In the genomic region with DNA sequence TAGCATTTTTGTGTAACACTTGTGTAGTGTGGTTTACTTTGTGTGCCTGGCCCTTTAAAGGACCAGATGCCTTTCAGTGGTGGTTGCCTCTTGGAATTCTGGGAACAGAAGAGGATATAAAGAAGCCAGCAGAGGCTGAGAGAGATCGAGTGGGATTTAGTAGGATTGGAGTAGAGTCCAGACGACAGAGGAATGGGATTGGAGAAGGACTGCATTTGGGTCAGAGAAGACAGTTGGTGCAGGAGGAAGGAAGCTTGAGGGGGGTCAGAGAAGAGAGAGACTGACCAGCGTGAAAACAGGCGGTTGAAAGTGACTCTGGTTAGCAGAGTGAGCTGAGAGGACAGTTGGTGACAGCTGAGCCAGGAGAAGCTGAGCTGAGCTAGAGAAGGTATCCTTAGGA, we compare ENCODE assay signal across 10 mouse cellular contexts.
DNase-seq lines count a peak whose midpoint lies in the region; ATAC-seq and TF ChIP-seq lines count a peak whose summit lies in the region.
"Had no signal": no experiment of that assay in that cellular context is flagged by ENCODE, and none has a peak within 500 bp of the region (broad histone marks: within the 10 kb centered on the region; RNA-seq: fewer than 3 reads in every experiment).

No protein-coding gene starts in this region.

- H3K4me3 ChIP-seq in cerebellum, adult 2 months (replicated peaks; ENCODE audit: insufficient read depth, low read depth, low read length): peak overlapping the region; percentile 30
- peak overlapping the region; percentile 73 for H3K4me3 ChIP-seq in lung, adult 2 months (replicated peaks; ENCODE audit: extremely low read depth, low read depth, low read length)
- no peak overlapping the region for H3K4me3 ChIP-seq in olfactory bulb, adult 2 months (ENCODE audit: insufficient read depth, low read depth, low read length)
- H3K4me3 ChIP-seq: embryonic facial prominence, embryonic 12.5 days had no signal

- no peak for ATAC-seq in CD4-positive, CD25-positive, alpha-beta regulatory T cell, adult 4 months
- ATAC-seq: activated CD4-positive, CD25-positive, alpha-beta regulatory T cell, adult 4 months had no signal

- WGBS in cerebellum, adult 2 months: 2% methylated on average over 4 of the region's 4 CpGs
- WGBS in lung, adult 2 months: 22% methylated on average over 4 of the region's 4 CpGs
- 55% methylated on average over 4 of the region's 4 CpGs for WGBS in olfactory bulb, adult 2 months

- H3K4me1 ChIP-seq in cerebellum, adult 2 months (ENCODE audit: control insufficient read depth, insufficient read depth, low read length): peaks cover 36% of the 10 kb centered on the region
- H3K4me1 ChIP-seq in lung, adult 2 months (ENCODE audit: control insufficient read depth, insufficient read depth, low read length): peaks cover 7% of the 10 kb centered on the region
- peaks cover 26% of the 10 kb centered on the region for H3K4me1 ChIP-seq in olfactory bulb, adult 2 months (ENCODE audit: control insufficient read depth, insufficient read depth, low read length)

- DNase-seq in cerebellum, adult 2 months: peak in 1 of 2 experiments; percentile 52
- DNase-seq in cerebellum, adult 8-10 months: no peak
- no peak for DNase-seq in lung, adult 2 months
- no peak for DNase-seq in lung, postnatal 36 days
- DNase-seq in kidney, postnatal 36 days: peak; percentile 5 to 11
- no peak for DNase-seq in left cerebral cortex, adult 18-20 months (ENCODE audit: low spot score in 2 of 2)

- peak overlapping the region; percentile 58 for H3K27ac ChIP-seq in cerebellum, adult 2 months (ENCODE audit: insufficient read depth, low read length)
- peak overlapping the region; percentile 12; the same call in 1 of the 2 replicates for H3K27ac ChIP-seq in olfactory bulb, adult 2 months (ENCODE audit: insufficient read depth, low read depth, low read length)
- H3K27ac ChIP-seq: embryonic facial prominence, embryonic 12.5 days had no signal

- TF ChIP-seq POLR2A in cerebellum, adult 2 months (IDR thresholded peaks at IDR 0.05; ENCODE audit: borderline replicate concordance, insufficient read depth, low read length): no peak; the same call in 1 of the 2 replicates
- no peak for TF ChIP-seq POLR2A in lung, adult 2 months (IDR thresholded peaks at IDR 0.05; ENCODE audit: borderline replicate concordance, extremely low read depth, low read depth, low read length)
- TF ChIP-seq POLR2A in olfactory bulb, adult 2 months (IDR thresholded peaks at IDR 0.05; ENCODE audit: insufficient read depth, low read depth, low read length): no peak

- TF ChIP-seq CTCF in cerebellum, adult 2 months (IDR thresholded peaks at IDR 0.05; ENCODE audit: borderline replicate concordance, insufficient read depth, low read depth, low read length): no peak
- TF ChIP-seq CTCF in lung, adult 2 months (IDR thresholded peaks at IDR 0.05; ENCODE audit: insufficient read depth, low read length): no peak
- no peak for TF ChIP-seq CTCF in olfactory bulb, adult 2 months (IDR thresholded peaks at IDR 0.05; ENCODE audit: insufficient read depth, low read depth, low read length)

- H3K27me3 ChIP-seq in cerebellum, adult 2 months (ENCODE audit: control insufficient read depth, insufficient read depth, low read length): no peaks in the 10 kb centered on the region
- H3K27me3 ChIP-seq: embryonic facial prominence, embryonic 12.5 days had no signal

Comparison
In these comparisons a context has a peak if more than half of its experiments do, and no peak if none do; other contexts are left out.
1. DNase-seq: peak in kidney, postnatal 36 days (2 of 2); none in cerebellum, adult 8-10 months (single experiment), lung, adult 2 months (single experiment), lung, postnatal 36 days (single experiment) and left cerebral cortex, adult 18-20 months (0 of 2).